Mouse (Mus musculus) G1E (cell line): ENCODE measurements around the gene P4hb. TPM values are rescaled to one million over a fixed set of nuclear protein-coding genes. Genes with fewer than 3 reads are reported as not detected.
A peak's percentile ranks its signal among the peaks of the same experiment; 100 is the strongest.

Experiments
- ATAC-seq: 2 replicates; pipeline ENCODE4 v1.8.0; 2016; ENCODE audit warnings: mild to moderate bottlenecking; ENCODE audit not compliant: insufficient number of reproducible peaks, poor library complexity, low FRiP score, severe bottlenecking; ENCODE audit errors: extremely low read depth
- DNase-seq: peaks from one replicate; pipeline ENCODE4 v3.0.0; 2012; ENCODE audit warnings: low spot score
- H3K27me3 ChIP-seq: 2 replicates; pipeline ENCODE4 v1.6.1; 2012; ENCODE audit warnings: mild to moderate bottlenecking, low read length, inconsistent platforms; ENCODE audit not compliant: insufficient read depth
- H3K36me3 ChIP-seq: replicated peaks from 2 replicates; pipeline ENCODE3; 2012; ENCODE audit warnings: mild to moderate bottlenecking, inconsistent platforms
- H3K4me1 ChIP-seq: 2 replicates; pipeline ENCODE4 v1.6.1; 2012; ENCODE audit warnings: low read depth, low read length, inconsistent platforms, mixed read lengths; ENCODE audit not compliant: insufficient read depth
- H3K4me3 ChIP-seq: 2 replicates; pipeline ENCODE4 v1.5.1; 2012; ENCODE audit warnings: low read depth, mild to moderate bottlenecking, inconsistent platforms, low read length, moderate library complexity, mixed read lengths
- H3K9me3 ChIP-seq: replicated peaks from 2 replicates; pipeline ENCODE4 v1.6.1; 2012; ENCODE audit warnings: inconsistent platforms
- CTCF ChIP-seq: IDR thresholded peaks from 2 replicates; pipeline ENCODE4 v1.5.1; 2012; ENCODE audit warnings: low read depth, low read length, inconsistent platforms, mixed read lengths
- GATA1 ChIP-seq: IDR thresholded peaks from 2 replicates; pipeline ENCODE4 v1.6.1; 2012; ENCODE audit warnings: borderline replicate concordance, low read length, inconsistent platforms, mixed read lengths
- GATA2 ChIP-seq: IDR thresholded peaks from 2 replicates; pipeline ENCODE4 v1.6.1; 2012; ENCODE audit warnings: low read depth, low read length, inconsistent platforms, borderline replicate concordance
- POLR2AphosphoS5 ChIP-seq: IDR thresholded peaks from 2 replicates; pipeline ENCODE4 v1.6.1; 2012; ENCODE audit warnings: low read depth, low read length, inconsistent platforms; ENCODE audit not compliant: insufficient replicate concordance
- TAL1 ChIP-seq: conservative IDR thresholded peaks from 2 replicates; pipeline ENCODE4 v1.6.1; 2012; ENCODE audit warnings: low read depth, low read length, inconsistent platforms, mixed read lengths
- polyA plus RNA-seq: library from polyadenylated mRNA; stranded (reverse); fragments of >175 nt; gene quantifications from 2 replicates; pipeline ENCODE4 v1.2.3, GENCODE M21; 2012
- total RNA-seq, 2 experiments: library from RNA; stranded (forward) in 1 of 2; stranded (reverse) in 1 of 2; fragments of 200-1000 nt in 1 of 2; fragments of >200 nt in 1 of 2; fragmentation: Nextera tagmentation in 1 of 2; gene quantifications; 2 replicates each; pipeline ENCODE4 v1.2.3; 2014 to 2017

P4hb gene
- total and polyA plus RNA-seq, 3 experiments = 289 to 516 (median 414) TPM

GRCm38 (mm10) chr11:120578694-120579243 is 5.7 kb upstream of the P4hb start:
- Histone ChIP-seq H3K27me3 (no peaks in the 10 kb centered on the region), H3K4me3 (peak overlapping the region; percentile 81; the same call in 1 of the 2 replicates), H3K36me3 (peaks cover 68% of the 10 kb centered on the region), H3K9me3 (no peaks in the 10 kb centered on the region), H3K4me1 (peaks cover 69% of the 10 kb centered on the region)
- DNase-seq (no peak), ATAC-seq (no peak)
- no peak for TF ChIP-seq CTCF
- 0 out of 2 replicates have a peak, but pooled peaks have one; percentile 3 for TF ChIP-seq GATA2

- Histone ChIP-seq H3K4me3 (peak overlapping the region; percentile 81; the same call in 1 of the 2 replicates), H3K27me3 (no peaks in the 10 kb centered on the region), H3K4me1 (peaks cover 69% of the 10 kb centered on the region), H3K36me3 (peaks cover 65% of the 10 kb centered on the region), H3K9me3 (no peaks in the 10 kb centered on the region)
- ATAC-seq (no peak), DNase-seq (no peak)
- TF ChIP-seq GATA2 (no peak), POLR2AphosphoS5 (no peak), TAL1 (no peak), CTCF (no peak), GATA1 (no peak)
These were observed 5.1 kb upstream of the P4hb start for GRCm38 (mm10) chr11:120578024-120578693.

- TF ChIP-seq TAL1 (no peak), POLR2AphosphoS5 (no peak; the same call in 1 of the 2 replicates), GATA1 (no peak), GATA2 (no peak), CTCF (no peak)
- H3K4me3 ChIP-seq = no peak overlapping the region
- peaks cover 67% of the 10 kb centered on the region for H3K4me1 ChIP-seq
- H3K27me3 ChIP-seq = no peaks in the 10 kb centered on the region
- ATAC-seq (no peak), DNase-seq (no peak)
- peaks cover 61% of the 10 kb centered on the region for H3K36me3 ChIP-seq
- no peaks in the 10 kb centered on the region for H3K9me3 ChIP-seq
These were observed 4.4 kb upstream of the P4hb start for GRCm38 (mm10) chr11:120577211-120578023.

- TF ChIP-seq GATA2 = no peak
- TF ChIP-seq CTCF = no peak
- no peak for TF ChIP-seq TAL1
- TF ChIP-seq GATA1 = no peak
- TF ChIP-seq POLR2AphosphoS5 = no peak
- ATAC-seq (no peak), DNase-seq (no peak)
- H3K4me3 ChIP-seq = no peak overlapping the region
- H3K36me3 ChIP-seq = peaks cover 59% of the 10 kb centered on the region
- peaks cover 67% of the 10 kb centered on the region for H3K4me1 ChIP-seq
- no peaks in the 10 kb centered on the region for H3K27me3 ChIP-seq
- no peaks in the 10 kb centered on the region for H3K9me3 ChIP-seq
These were observed 3.4 kb upstream of the P4hb start for GRCm38 (mm10) chr11:120576365-120576981.

GRCm38 (mm10) chr11:120575940-120576339 is 2.9 kb upstream of the P4hb start:
- no peak overlapping the region for H3K4me3 ChIP-seq
- ATAC-seq = no peak
- H3K4me1 ChIP-seq = peaks cover 72% of the 10 kb centered on the region
- H3K9me3 ChIP-seq = no peaks in the 10 kb centered on the region
- H3K27me3 ChIP-seq = no peaks in the 10 kb centered on the region
- H3K36me3 ChIP-seq = peaks cover 64% of the 10 kb centered on the region
- TF ChIP-seq GATA2 = no peak
- no peak for TF ChIP-seq TAL1
- no peak for TF ChIP-seq CTCF
- TF ChIP-seq POLR2AphosphoS5 = no peak
- no peak for TF ChIP-seq GATA1
- DNase-seq = no peak

- Histone ChIP-seq H3K4me3 (no peak overlapping the region), H3K9me3 (no peaks in the 10 kb centered on the region), H3K4me1 (peaks cover 74% of the 10 kb centered on the region), H3K27me3 (no peaks in the 10 kb centered on the region), H3K36me3 (peaks cover 68% of the 10 kb centered on the region)
- ATAC-seq = no peak
- TF ChIP-seq CTCF (no peak), TAL1 (no peak), GATA2 (no peak), POLR2AphosphoS5 (no peak), GATA1 (no peak)
- DNase-seq = no peak
These were observed 2.0 kb upstream of the P4hb start for GRCm38 (mm10) chr11:120575046-120575445.
